Mouse (Mus musculus) retina, adult 2 months (tissue): Measurements from ENCODE around the gene Adgrg7.

Experiments used
- DNase-seq: peaks from one replicate; pipeline ENCODE4 v3.0.0-alpha.2; 2012; ENCODE audit warnings: low read depth, low spot score

The Adgrg7 gene

DNA sequence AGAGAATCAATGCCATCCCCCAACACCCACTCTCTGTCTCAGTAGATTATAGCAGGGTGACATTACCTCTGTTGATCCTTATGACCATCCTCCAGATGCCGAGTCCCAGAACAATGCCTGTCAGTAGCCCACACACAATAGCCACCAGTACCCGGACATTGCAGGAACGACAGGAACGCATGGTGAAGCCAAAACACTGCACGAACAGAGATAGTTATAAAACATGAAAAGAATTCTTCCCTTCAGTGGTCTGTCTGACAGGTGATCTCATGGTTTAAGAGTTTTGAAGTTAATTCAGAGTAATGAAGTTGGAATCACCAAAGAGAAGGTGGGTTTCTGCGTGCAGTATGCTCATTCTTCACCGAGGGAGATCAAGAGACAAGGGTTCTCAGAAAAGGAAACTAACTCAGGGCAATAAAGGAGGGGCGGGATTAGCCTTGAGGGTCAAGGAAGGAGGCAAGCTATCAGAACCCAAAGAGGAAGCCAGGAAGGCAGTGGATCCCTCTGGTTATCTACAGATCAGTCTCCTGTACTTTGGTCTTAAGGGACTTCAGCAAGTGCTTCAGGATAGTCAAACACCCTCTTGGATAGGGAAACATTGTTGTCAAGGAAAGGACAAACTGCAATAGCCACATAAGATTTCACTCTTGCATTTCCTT is at the start of gene Adgrg7:
Gene Adgrg7 (minus strand): TSS at position 375 of the 659 bp plus-strand sequence.
- no peak for DNase-seq

DNA sequence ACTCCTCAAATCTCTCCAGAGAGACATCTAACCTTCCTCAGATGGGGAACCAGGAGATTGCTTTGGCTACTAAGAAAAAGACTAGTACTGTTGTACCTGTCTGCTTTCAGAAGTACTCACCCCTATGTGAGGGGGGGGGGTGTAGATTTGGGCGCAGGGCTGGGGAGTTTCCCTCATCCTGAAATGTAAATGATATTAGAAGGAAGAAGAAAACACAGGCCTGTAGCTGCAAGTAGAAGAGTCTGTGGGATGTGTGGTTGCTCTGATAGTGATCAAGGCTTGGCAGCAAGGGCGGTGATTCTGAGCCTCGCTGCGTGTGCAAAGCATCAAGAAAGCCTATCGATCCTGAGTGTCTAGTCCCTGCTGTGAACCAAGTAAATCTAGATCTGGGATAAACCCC is 47.3 kb upstream of the Adgrg7 start:
- DNase-seq: no peak

DNA sequence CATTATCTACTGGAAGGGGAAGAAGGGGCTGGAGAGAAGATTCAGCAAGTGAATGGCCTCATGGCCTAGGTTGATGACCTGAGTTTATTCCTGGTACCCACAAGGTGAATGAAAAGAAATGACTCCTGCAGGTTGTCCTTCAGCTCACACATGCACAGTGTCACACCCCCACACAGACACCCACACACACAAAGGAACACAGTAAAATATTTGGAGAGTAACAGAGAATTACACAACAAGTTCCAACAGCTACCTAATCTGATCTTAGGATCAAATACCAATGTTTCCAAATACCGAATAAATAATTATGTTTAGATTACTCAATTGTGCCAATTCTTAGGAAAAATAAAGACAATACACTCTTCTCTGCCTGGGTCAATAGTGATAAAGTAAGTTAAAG is 37.7 kb upstream of the Adgrg7 start:
- no peak for DNase-seq

DNA sequence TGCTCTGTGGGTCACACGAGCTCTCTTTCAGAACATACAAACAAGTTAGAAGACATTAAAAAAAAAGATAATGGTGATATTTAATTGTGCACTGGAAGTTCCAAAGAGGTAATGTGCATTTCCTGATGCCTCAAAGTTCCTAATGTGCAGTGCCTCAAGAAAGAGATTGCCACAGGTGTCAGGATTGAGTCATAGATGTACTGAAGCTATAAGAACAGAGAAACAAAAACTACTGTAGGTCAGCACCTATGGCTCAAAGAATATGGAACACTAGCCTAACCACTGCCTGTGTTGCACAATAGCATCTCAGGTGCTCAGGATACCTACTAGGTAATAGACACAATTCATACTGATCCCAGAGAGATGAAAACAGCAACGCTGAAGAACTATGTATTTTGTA is 36.3 kb upstream of the Adgrg7 start:
- DNase-seq: no peak

DNA sequence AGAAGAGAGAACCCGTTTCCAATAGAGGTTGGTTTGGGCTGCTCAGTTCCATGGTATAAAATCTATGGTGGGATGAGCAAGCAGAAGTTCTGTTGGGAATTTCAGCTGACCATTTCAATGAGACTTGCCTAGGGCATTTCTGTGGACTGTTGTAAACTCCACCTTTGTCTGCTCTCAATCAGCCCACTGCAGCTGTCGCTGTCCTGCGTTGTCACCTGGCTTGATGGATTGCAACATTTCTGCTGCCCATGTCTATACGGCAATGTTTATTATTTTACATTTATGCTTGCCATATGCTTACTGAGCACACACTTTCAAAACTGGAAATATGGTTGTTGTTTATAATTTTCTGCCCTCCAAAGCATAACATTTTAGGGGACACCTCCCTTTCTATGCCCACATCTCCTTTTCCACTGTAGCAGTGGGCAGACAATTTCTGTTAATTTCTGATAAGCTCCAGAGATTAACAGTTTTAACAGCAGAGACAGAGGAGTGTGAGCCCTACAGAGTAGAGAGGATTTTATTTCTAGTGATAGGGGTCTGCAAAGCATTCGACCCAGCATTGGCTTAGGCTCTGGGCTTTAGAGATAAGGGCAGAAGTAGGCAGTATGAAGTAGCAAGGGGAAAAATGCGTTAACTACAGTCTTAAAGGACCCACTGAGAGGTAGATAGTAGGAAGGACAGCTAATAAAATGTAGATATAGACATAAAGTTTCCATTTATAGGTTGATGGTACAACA is 5.9 kb upstream of the Adgrg7 start:
- no peak for DNase-seq

DNA sequence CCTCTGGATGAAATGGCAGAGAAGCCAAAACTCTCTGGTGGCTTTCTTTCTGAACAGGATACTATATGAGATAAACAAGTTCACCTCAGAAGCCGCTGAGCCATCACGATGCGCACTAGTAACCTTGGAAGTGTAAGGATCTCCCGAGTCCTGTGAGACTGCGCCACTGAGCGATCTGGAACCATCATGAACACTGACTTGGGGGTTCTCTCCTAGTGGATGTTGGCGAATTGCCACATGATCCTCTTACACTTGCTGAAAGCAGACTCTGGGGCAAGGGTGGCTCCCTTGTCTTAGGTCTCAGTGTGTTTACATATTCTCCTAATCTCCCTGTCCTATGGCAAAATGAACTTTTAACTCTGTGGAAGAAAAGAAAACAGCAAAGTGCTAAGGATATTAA is 5.3 kb upstream of the Adgrg7 start:
- DNase-seq: no peak

DNA sequence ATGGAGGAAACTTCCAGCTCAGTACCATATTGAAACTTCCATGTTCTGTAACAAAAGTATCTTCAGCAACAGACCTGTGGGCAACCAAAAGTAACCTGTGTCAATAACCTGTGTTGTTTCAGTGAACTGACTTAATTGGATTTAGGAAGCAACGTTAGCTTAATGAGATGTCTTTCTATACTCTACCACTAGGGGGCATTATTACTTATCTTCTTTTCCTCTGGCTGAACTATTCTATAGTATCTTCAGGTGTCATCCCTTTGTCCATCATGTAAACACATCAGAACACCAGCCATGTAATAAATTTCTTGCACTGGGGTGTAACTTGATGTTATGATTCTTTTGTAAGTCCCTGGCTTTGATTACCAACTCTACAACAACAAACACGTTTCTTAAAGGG is 4.8 kb upstream of the Adgrg7 start:
- peak; percentile 6 for DNase-seq

DNA sequence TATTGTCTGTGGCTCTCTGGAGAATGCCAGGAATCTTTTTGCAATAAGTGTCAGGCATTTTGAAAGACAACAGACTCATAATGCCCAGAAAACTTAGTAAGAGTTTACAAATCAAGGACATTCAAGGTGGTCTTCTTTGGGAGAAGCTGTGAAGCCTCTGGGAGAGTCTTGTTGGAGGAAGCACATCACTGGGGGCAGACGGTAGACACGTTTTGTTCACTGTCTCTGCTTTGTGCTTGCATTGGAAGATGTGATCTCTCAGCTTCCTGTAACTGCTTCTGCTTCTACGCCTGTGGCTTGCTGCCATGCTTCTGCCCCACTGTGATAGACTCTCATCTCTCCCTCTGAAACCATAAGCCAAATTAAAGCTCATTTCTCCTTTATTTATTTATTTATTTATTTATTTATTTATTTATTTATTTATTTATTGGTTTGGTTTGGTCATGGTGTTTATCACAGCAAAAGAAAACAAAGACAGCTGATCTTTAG is 3.9 kb upstream of the Adgrg7 start:
- DNase-seq: no peak

DNA sequence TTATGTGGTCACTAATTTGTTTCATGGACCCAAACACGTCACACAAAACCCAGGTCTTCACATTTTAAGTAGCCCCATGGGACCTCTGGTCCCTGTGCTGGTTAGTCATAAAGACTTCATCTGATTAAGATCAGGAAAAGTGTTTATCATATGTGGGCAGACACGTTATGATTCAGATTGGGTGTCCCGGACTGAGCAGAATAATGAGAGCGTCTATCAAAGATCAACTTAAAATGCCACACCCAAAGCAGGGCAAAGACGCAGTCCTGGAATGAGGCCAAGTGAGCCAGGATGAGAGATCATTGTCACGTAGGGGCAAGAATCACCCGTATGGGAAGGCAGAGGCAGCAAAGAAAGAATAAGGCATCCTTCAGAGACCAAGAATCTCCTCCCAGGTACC is 3.2 kb upstream of the Adgrg7 start:
- no peak for DNase-seq

DNA sequence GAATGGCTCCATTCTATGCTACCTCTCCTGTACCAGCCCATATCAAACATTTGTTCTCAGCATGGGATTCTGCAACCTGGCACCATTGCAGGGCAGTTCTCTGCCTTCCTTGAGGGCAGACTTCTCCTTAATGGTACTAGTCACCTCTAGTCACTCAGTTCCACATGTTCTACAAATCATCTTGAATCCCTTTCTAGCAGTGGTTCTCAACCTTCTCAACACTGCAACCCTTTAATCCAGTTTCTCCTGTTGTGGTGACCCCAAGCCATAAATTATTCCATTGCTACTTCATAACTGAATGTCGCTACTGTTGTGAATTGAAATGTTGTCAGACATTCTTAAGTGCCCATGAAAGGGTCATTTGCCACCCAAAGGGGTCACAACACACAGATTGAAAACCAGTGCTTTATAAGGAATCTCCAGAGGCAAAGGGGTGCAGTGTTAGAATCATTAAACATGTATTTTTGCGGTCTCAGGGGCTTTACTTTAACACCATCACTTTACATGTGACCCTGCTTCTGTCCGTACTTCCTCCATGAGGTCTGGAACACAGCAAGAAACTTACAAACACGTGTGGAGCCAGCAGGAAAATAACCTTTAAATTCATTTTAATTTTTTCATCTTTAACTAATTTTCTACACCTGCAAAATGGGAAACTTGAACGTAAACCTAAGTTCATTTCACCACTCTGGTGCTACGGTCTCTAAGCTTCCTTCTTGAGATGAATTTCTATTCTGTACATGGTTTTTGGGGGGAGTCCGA is 1.1 kb downstream of the Adgrg7 start:
- no peak for DNase-seq

DNA sequence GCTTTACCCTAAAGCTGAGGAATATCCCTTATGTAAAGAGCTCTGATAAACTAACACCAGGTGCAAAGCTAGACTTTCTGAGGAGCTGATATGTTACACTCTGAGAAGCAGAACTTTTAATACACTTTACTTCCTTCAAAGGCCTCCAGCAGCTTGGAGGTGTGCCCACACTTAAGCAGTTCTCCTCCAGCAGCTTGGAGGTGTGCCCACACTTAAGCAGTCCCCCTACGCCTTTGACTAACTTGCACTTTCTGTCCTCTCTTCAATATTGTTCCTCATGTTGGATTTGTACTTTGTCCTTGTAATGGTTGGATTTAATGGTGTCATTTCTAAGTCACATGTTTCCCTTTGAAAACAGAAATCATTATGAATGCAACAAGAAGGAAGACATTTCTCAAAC is 1.9 kb downstream of the Adgrg7 start:
- no peak for DNase-seq

DNA sequence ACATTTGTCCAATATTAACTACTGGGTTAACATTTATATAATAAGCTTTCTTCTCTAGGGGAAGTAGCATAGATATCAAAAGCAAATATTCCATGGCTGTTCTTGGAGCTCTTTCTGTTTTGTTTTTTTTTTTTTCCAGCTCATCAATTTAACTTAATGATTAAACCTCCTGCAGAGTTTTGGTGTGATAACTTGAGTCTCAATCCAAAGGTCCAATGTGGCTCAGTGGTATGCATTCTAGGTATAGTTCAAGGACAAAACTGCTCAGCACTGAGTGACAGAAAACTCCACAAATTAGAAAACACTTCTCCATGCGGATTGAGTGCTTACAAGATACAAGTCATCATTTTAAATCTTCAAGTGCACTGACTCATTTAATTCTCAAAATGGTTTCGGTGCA is 9.7 kb downstream of the Adgrg7 start:
- DNase-seq: no peak

DNA sequence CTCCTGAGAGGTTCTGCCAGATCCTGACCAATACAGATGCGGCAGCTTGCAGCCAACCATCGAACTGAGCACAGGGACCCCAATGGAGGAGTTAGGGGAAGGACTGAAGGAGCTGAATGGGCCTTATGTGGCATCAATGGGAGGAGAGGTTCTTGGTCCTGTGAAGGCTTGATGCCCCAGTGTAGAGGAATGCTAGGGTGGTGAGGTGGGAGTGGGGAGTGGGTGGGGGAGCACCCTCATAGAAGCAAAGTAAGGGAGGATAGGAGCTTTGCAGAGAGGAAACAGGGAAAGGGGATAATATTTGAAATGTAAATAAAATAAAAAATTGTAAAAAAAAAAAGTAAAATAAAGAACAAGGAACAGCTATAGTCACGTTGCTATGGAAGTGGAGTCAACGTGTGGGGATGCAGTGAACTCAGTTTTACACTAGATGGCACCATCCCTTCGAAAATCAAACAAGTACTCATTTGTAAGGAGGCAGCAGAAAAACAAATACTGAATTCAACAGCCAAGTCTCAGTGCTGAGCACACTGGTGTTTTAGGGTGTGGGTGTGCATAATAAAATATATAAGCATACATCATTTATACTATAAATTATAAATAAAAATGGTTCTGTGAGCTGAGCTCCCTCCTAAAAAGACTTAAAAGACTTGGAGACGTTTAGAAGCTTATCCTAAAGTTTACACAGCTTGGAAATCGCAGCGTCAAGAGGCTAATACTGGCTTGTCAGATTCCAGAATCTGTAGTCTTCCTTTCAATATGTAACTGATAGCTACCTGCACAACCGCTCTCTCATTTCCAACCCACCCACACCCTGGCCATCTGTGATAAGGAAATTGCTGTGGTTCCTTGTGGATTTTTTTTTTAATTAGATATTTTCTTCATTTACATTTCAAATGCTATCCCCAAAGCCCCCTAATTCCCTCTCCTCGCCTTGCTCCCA is 24.2 kb downstream of the Adgrg7 start:
- DNase-seq: peak; percentile 33

DNA sequence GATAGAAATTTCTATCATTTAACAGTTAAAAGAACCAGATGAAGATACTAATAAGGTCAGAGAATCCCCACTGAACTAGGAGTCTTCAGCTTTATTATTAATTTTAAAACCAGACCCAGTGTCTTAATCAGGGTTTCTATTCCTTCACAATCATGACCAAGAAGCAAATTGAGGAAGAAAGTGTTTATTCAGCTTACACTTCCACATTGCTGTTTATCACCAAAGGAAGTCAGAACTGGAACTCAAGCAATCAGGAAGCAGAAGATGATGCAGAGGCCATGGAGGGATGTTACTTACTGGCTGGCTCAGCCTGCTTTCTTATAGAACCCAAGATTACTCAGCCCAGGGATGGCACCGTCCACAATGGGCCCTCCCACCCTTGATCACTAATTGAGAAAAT is 66.6 kb downstream of the Adgrg7 start:
- DNase-seq: no peak

DNA sequence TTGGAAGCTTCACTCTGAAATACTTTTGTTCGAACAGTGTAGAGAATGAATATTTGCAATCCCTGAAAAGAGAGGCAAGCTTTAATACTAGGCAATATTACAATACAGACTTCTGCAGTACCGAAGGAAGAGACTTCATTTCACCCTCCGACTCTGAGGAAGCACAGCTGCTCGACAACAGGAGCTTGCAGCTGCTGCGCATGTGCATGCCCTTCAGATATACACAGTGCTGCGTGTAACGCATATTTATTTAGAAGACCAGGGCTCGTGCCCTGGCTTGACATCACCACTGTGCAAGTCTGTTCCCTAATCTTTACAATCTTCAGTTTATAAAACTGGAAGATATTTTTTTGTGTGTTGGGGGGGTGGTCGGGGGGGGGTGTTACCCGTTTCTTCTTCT is 70.7 kb downstream of the Adgrg7 start:
- no peak for DNase-seq

DNA sequence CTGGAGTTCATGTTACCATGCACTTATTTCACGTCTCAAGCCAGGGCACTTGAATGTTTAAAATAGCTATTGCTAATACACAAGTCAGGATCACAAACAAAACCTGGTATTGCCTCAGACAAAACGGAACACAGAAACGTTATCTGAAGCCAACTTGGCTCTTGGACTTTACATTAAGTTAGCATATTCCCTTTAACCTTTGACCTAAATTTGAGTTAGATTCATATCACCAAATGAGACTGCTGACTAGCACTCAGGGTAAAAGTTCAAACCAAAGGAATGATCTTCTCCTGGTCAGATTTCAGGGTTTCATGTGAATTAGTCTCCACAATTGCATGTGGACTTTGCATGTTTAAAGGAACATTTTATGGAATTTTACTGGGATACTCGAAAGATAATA is 73.3 kb downstream of the Adgrg7 start:
- no peak for DNase-seq

DNA sequence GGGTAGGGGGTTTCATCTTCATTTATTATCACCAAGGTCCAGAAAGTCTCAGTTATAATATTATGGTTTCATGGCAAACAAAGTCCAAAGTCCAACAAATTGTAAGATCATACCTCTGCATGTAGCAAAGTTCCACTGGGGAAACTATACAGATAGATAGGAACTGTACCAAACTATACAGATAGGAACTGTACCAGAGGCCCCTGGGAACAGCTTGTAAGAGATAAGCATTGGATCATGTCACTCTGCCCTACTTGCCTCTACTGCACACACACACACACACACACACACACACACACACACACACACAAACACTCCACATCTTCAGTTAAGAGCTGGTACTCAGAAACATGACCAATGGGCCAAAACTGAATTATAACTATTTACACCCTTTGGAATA is 76.6 kb downstream of the Adgrg7 start:
- no peak for DNase-seq

DNA sequence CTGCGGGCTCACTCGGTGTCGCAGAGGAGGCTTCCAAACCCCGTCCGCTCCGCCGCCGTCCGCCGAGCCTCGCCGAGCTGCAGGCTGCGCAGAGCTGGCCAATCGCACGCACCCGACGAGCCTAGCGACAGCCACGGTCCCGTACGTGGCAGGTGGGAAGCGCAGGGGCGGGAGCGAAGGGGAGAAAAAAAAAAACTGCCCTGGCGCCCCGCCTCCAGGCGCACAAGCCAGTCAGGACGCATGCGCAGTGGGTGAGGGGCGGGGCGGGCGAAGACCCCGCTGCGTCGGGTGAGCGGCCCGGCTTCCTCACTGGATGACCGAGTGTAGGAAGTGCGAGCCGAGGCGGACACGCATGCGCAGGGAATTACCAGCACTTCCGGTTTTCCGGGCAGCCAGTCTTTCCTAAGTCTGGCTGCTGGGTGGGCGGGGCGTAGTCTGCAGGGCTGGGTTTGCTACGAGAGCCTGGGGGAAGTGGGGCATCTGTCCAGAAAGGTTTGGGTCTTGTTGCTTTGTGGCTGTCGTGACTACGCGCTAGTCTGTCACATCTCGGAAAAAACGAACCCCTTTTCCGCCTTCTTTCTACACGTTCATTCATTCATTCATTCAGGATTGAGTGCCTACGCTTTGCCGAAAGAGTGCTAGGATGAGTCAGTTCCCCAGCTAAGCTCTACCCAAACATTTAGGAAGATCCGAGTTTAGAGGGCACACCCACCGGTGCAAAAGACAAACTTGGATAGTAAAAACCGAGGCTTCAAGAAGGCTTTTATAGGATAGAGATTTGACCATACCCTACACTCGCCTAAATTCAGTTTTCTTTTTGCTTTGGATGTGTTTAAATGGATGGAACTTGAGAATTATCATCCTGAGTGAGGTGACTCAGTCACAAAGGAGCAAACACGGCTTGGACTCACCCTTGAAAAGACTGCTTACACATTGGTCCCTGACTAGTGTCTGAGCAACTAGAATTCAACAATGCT is 78.1 kb downstream of the Adgrg7 start, which contains the start of gene Tfg:
Gene Tfg (minus strand): TSS at position 227 of the 977 bp plus-strand sequence.
- DNase-seq: peak; percentile 98

DNA sequence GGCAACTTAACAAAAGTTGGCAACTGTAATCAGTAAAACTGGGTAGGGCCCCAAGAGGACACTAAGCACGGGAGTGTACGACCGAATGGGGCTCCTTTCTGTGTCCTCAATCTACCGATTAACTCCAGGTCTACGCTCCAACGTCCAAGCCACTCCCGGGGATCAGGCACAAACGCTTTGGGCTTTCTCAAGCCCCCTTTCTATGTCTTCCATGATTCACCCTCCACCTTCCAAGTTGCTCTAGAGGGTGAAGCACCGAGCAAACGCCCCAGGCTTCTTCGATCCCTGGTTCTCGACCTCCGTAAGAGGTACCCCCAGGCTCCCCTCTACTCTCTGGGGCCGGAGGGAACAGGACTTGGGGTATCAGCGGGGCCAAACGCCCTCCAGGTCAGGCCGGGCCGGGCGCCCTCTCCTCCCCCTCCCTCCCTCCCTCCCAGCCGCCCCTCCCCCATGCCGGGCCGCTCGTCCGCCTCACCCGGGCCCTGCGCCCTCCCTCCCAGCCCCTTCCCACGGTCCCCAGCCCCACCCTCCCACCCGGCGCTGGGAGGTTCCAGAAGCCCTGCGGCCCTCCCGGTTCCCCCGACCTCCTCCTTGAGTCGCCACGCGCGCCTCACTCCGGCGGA is 79.0 kb downstream of the Adgrg7 start:
- no peak for DNase-seq

DNA sequence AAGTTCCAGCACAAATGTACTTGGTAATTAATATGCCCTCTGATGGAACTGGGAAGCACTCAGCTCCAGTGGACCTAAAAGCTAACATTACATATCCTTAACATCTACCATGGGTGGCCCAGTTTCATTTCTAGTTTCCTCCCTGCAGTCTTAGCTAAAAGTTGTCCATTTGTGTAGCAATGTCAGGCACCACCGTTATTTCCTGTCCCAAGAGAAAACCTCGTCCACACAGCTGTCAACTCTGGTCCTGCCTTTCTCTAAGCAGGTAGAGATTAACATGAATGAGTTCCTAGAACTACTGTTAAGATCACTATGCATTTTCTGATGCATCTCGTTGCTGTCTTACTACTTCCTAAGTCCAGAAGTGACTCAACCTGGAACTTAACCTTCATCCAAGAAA is 80.0 kb downstream of the Adgrg7 start:
- DNase-seq: no peak
